Mouse (Mus musculus): ENCODE measurements around the gene Il34. TPM values are rescaled to one million over a fixed set of nuclear protein-coding genes. Genes with fewer than 3 reads are reported as not detected.

The Il34 gene
- polyA plus RNA-seq, 1 experiment from 2014 or later: 2.5 TPM

GRCm38 (mm10) chr8:110808495-110809472 is 3.1 kb upstream of the Il34 start:
- 69% methylated on average over 13 of the region's 13 CpGs for WGBS
- H3K27ac ChIP-seq (replicated peaks): no peak overlapping the region; the same call in 1 of the 2 replicates

GRCm38 (mm10) chr8:110806146-110806545 is 422 bp upstream of the Il34 start:
- Histone ChIP-seq H3K27me3 (no peaks in the 10 kb centered on the region), H3K4me3 (no peak overlapping the region), H3K4me2 (replicated peaks) (no peak overlapping the region), H3K4me1 (no peaks in the 10 kb centered on the region), H3K9me3 (no peaks in the 10 kb centered on the region), H3K27ac (replicated peaks) (no peak overlapping the region), H3K36me3 (peaks cover 27% of the 10 kb centered on the region), H3K9ac (replicated peaks) (no peak overlapping the region)
- WGBS: 93% methylated on average over 1 of the region's 1 CpGs
- ATAC-seq (replicated peaks): no peak

More at GRCm38 (mm10) chr8:110808495-110809472, 3.1 kb upstream of the Il34 start:
- Histone ChIP-seq H3K36me3 (peaks cover 54% of the 10 kb centered on the region), H3K4me1 (no peaks in the 10 kb centered on the region), H3K4me3 (no peak overlapping the region), H3K9ac (replicated peaks) (no peak overlapping the region), H3K4me2 (replicated peaks) (no peak overlapping the region), H3K27me3 (no peaks in the 10 kb centered on the region), H3K9me3 (no peaks in the 10 kb centered on the region)
- no peak for ATAC-seq (replicated peaks)

- Histone ChIP-seq H3K4me2 (replicated peaks) (no peak overlapping the region), H3K27ac (replicated peaks) (no peak overlapping the region), H3K4me1 (no peaks in the 10 kb centered on the region), H3K36me3 (peaks cover 16% of the 10 kb centered on the region), H3K4me3 (no peak overlapping the region), H3K27me3 (no peaks in the 10 kb centered on the region), H3K9me3 (no peaks in the 10 kb centered on the region), H3K9ac (replicated peaks) (no peak overlapping the region)
- ATAC-seq (replicated peaks): no peak
- 62% methylated on average over 2 of the region's 3 CpGs for WGBS
Observed at GRCm38 (mm10) chr8:110804825-110805514, 754 bp downstream of the Il34 start.

- no peak for ATAC-seq (replicated peaks)
- H3K27ac ChIP-seq (replicated peaks): no peak overlapping the region
- H3K4me2 ChIP-seq (replicated peaks): no peak overlapping the region
- H3K9me3 ChIP-seq: no peaks in the 10 kb centered on the region
- no peak overlapping the region for H3K9ac ChIP-seq (replicated peaks)
- no peaks in the 10 kb centered on the region for H3K4me1 ChIP-seq
- no peak overlapping the region for H3K4me3 ChIP-seq
- WGBS: 88% methylated on average over 9 of the region's 9 CpGs
- peaks cover 4% of the 10 kb centered on the region for H3K36me3 ChIP-seq
- no peaks in the 10 kb centered on the region for H3K27me3 ChIP-seq
Observed at GRCm38 (mm10) chr8:110803856-110804255, 1.9 kb downstream of the Il34 start.

- Histone ChIP-seq H3K4me2 (replicated peaks) (no peak overlapping the region), H3K4me1 (no peaks in the 10 kb centered on the region), H3K27ac (replicated peaks) (no peak overlapping the region), H3K36me3 (no peaks in the 10 kb centered on the region), H3K27me3 (no peaks in the 10 kb centered on the region), H3K9me3 (no peaks in the 10 kb centered on the region), H3K9ac (replicated peaks) (no peak overlapping the region), H3K4me3 (no peak overlapping the region)
- WGBS: 84% methylated on average over 5 of the region's 5 CpGs
- no peak for ATAC-seq (replicated peaks)
Observed at GRCm38 (mm10) chr8:110802988-110803387, 2.7 kb downstream of the Il34 start.

- Histone ChIP-seq H3K27ac (replicated peaks) (no peak overlapping the region), H3K9me3 (no peaks in the 10 kb centered on the region), H3K36me3 (no peaks in the 10 kb centered on the region), H3K4me1 (no peaks in the 10 kb centered on the region), H3K4me2 (replicated peaks) (no peak overlapping the region), H3K27me3 (no peaks in the 10 kb centered on the region), H3K9ac (replicated peaks) (no peak overlapping the region), H3K4me3 (no peak overlapping the region)
- no peak for ATAC-seq (replicated peaks)
- 96% methylated on average over 8 of the region's 8 CpGs for WGBS
Observed at GRCm38 (mm10) chr8:110797086-110797485, 8.6 kb downstream of the Il34 start.

- Histone ChIP-seq H3K27ac (replicated peaks) (no peak overlapping the region), H3K4me1 (no peaks in the 10 kb centered on the region), H3K27me3 (no peaks in the 10 kb centered on the region), H3K36me3 (no peaks in the 10 kb centered on the region), H3K9me3 (no peaks in the 10 kb centered on the region), H3K4me3 (no peak overlapping the region), H3K9ac (replicated peaks) (no peak overlapping the region), H3K4me2 (replicated peaks) (no peak overlapping the region)
- 90% methylated on average over 7 of the region's 7 CpGs for WGBS
- no peak for ATAC-seq (replicated peaks)
Observed at GRCm38 (mm10) chr8:110794363-110794965, 11.3 kb downstream of the Il34 start.

- Histone ChIP-seq H3K4me1 (no peaks in the 10 kb centered on the region), H3K36me3 (no peaks in the 10 kb centered on the region), H3K27me3 (no peaks in the 10 kb centered on the region), H3K4me2 (replicated peaks) (no peak overlapping the region), H3K27ac (replicated peaks) (no peak overlapping the region), H3K9me3 (no peaks in the 10 kb centered on the region), H3K4me3 (no peak overlapping the region), H3K9ac (replicated peaks) (no peak overlapping the region)
- 95% methylated on average over 9 of the region's 9 CpGs for WGBS
- ATAC-seq (replicated peaks): no peak
Observed at GRCm38 (mm10) chr8:110793936-110794335, 11.8 kb downstream of the Il34 start.

- Histone ChIP-seq H3K4me1 (no peaks in the 10 kb centered on the region), H3K4me2 (replicated peaks) (no peak overlapping the region), H3K27me3 (no peaks in the 10 kb centered on the region), H3K4me3 (no peak overlapping the region), H3K36me3 (no peaks in the 10 kb centered on the region), H3K27ac (replicated peaks) (no peak overlapping the region), H3K9ac (replicated peaks) (no peak overlapping the region), H3K9me3 (no peaks in the 10 kb centered on the region)
- 69% methylated on average over 9 of the region's 9 CpGs for WGBS
- ATAC-seq (replicated peaks): no peak
Observed at GRCm38 (mm10) chr8:110793511-110793910, 12.2 kb downstream of the Il34 start.

GRCm38 (mm10) chr8:110792574-110793200 is 13.0 kb downstream of the Il34 start:
- H3K27me3 ChIP-seq: no peaks in the 10 kb centered on the region
- H3K27ac ChIP-seq (replicated peaks): no peak overlapping the region
- H3K9me3 ChIP-seq: no peaks in the 10 kb centered on the region
- 80% methylated on average over 11 of the region's 11 CpGs for WGBS
- H3K4me2 ChIP-seq (replicated peaks): no peak overlapping the region
- no peak overlapping the region for H3K9ac ChIP-seq (replicated peaks)
- H3K4me1 ChIP-seq: no peaks in the 10 kb centered on the region
- H3K4me3 ChIP-seq: no peak overlapping the region
- H3K36me3 ChIP-seq: no peaks in the 10 kb centered on the region
- no peak for ATAC-seq (replicated peaks)

GRCm38 (mm10) chr8:110791164-110791563 is 14.6 kb downstream of the Il34 start:
- no peak overlapping the region for H3K9ac ChIP-seq (replicated peaks)
- H3K27ac ChIP-seq (replicated peaks): no peak overlapping the region
- H3K27me3 ChIP-seq: no peaks in the 10 kb centered on the region
- no peak overlapping the region for H3K4me2 ChIP-seq (replicated peaks)
- no peaks in the 10 kb centered on the region for H3K9me3 ChIP-seq
- no peak for ATAC-seq (replicated peaks)
- H3K4me3 ChIP-seq: no peak overlapping the region
- H3K4me1 ChIP-seq: no peaks in the 10 kb centered on the region
- no peaks in the 10 kb centered on the region for H3K36me3 ChIP-seq
- WGBS: 79% methylated on average over 10 of the region's 10 CpGs

- no peaks in the 10 kb centered on the region for H3K36me3 ChIP-seq
Observed at GRCm38 (mm10) chr8:110790270-110790669, 15.5 kb downstream of the Il34 start.

More at GRCm38 (mm10) chr8:110790270-110790669, 15.5 kb downstream of the Il34 start:
- Histone ChIP-seq H3K27ac (replicated peaks) (no peak overlapping the region), H3K4me2 (replicated peaks) (no peak overlapping the region), H3K9me3 (no peaks in the 10 kb centered on the region), H3K27me3 (no peaks in the 10 kb centered on the region), H3K9ac (replicated peaks) (no peak overlapping the region), H3K4me1 (no peaks in the 10 kb centered on the region), H3K4me3 (no peak overlapping the region)
- 86% methylated on average over 6 of the region's 6 CpGs for WGBS
- ATAC-seq (replicated peaks): no peak

Measured in forebrain, embryonic 15.5 days (tissue).